Mouse (Mus musculus) skeletal muscle tissue, adult 2 months (tissue): ENCODE measurements around the gene Dlg2.

Source experiments
- DNase-seq: peaks from one replicate; pipeline ENCODE4 v3.0.0-alpha.2; 2012; ENCODE audit warnings: low read depth, low spot score

Dlg2 gene

DNA sequence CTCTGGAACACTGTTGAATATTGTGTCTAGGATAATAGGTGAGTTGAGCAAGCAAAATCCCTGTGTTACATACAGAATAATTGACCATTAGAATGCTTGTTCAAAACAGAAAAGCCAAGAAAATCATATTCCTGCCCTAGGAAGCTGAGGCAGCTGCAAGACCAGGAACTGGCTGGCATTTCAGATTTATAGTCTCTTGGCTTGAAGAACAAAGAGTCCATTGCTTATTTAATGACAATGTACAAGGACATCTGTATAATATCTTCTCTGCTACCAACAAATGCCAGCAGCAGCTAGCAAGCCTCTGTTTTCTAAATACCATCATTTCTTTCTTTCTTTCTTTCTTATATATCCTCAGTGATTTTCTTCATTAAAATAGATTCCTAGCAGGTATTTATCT is 1243.8 kb downstream of the Dlg2 start:
- no peak for DNase-seq

GRCm38 (mm10) chr7:91724397-91724796 is 1247.9 kb downstream of the Dlg2 start:
- no peak for DNase-seq

DNA sequence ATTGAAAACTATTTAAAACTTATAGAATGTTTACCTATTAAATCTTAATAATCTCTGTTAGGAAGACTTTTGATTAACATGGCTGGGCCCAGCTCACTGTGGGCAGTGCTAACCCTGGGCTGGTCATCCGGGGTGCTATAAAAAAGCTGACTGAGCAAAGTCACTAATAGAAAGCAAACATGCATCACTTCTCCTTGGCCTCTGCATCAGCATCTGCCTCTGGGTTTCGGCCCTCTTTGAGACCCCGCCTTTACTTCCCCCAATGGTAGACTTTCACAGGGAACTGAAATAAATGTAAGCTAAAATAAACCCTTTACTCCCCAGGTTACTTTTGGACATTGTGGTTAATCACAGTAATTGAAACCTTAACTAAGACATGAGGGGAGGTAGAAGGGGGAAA is 1264.3 kb downstream of the Dlg2 start:
- DNase-seq = no peak

DNA sequence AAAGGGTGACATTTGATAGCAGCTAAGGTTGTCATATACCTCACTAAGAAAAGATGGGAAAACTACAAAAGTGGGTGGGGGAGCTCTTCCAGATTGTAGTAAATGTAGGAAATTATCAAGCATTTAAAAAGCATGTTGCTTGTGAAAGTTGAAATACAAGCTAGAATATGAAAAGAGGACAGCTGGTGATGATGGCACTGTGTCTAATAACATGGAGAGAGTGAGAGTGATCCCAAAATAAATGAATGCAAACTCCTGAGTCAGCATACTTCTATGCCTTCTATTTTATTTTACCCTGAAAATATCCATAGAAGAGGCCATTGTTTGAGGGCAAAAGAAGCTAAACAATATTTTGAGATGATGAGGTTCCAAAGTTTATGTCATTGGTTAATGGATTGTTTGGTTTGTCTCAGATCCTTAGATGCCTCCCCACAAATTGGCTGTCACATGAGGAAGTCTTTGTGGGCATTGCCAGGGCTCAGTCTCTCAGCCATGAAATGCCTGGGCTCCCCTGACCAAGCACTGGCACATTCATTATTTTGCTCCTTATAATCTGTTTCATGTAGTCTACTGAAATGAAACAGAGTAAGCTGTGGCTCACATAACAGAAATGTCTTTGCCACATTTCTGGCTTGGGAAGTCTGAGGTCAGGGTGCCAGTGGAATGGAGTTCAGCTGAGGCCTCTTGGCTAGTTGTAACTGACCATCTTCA is 1276.8 kb downstream of the Dlg2 start:
- DNase-seq = no peak

DNA sequence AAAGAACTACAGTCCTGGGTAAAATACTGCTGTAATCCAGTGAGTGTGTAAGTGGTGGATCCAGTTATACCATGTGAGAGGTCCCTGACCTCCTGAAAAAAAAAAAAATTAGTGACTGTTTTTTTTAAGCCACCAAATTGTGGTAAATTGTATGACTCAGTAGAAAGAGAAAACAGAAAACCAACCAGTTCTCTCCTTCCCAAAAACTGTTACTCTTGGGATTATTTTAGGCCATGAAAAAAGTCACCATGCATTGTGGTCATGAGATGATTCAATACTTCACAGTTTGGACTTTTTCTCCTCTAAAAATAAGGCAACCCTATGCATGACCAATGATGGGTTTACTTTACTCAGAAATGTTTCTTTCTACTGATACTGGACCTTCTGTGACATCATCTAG is 1291.2 kb downstream of the Dlg2 start:
- no peak for DNase-seq

- DNase-seq = no peak
These were observed 1302.2 kb downstream of the Dlg2 start for GRCm38 (mm10) chr7:91778673-91779072.

GRCm38 (mm10) chr7:91784617-91785016 is 1308.1 kb downstream of the Dlg2 start:
- DNase-seq = no peak

DNA sequence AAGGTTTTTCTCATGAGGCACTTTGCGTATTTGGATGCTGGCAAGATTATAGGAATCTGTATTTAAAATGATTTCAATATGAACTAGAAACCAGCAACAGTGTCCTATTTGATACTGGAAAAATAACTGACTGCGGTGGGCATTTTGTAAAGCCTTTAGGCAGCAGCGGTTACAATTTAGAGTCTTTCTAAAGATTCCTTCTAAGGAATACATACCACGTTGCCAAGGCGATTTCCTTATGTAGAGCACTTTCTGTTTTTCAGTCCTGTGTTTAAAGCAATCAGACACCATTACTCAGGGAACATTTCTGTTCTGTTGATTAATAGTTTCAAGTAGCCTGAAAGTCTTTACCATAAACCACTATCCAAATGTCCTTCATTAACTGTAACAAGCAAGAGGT is 1309.0 kb downstream of the Dlg2 start:
- DNase-seq = no peak

- DNase-seq = no peak
These were observed 1309.4 kb downstream of the Dlg2 start for GRCm38 (mm10) chr7:91785871-91786270.

DNA sequence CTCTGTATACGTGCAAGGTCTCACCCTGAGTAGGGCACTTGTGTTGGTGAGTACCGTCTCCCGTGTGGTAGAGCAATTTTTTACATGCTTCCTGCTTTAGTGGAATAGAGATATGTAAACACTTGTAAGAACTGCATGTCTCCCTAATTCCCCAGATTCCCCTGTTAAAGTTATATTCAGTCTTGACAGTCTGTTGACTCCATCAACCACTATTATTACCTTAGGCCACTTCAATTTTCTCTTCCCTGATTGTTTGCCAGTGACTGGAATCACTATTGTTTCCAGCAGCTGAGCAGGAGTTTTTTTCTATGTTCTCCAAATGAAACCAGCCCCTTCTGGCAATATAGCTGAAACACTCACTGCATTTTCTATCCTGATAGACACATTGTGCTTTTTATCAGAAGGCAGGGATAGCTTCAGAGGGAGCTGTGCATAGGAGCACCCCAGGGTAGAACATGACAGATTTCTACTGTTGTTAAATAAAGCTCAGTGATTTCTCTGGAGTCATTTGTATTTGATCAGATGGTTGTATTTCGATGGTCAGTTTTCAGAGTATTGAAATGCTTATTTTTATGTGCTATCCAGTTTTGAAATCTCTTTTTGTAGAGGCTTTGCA is 1314.6 kb downstream of the Dlg2 start:
- no peak for DNase-seq

- DNase-seq = no peak
These were observed 1330.2 kb downstream of the Dlg2 start for GRCm38 (mm10) chr7:91806632-91807031.

DNA sequence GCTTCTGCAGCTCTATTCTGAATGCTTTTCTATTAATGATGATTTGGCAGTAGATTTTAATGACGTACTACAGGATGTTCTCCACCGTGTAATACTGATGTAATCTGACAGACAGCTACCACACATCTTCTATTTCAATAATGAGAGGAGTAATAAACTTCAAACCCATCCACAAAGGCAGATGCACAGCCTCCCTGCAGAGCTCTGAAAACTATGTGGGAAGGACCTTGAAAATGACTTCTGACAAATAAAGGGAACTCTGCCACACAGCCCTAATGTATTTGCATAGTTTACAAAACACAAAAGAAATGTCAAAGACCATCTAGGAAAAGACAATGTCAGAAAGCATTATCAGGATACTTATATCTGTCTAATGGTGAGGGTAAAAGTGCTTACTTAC is 1334.3 kb downstream of the Dlg2 start:
- DNase-seq = no peak

- DNase-seq = no peak
These were observed 1341.5 kb downstream of the Dlg2 start for GRCm38 (mm10) chr7:91818004-91818403.

DNA sequence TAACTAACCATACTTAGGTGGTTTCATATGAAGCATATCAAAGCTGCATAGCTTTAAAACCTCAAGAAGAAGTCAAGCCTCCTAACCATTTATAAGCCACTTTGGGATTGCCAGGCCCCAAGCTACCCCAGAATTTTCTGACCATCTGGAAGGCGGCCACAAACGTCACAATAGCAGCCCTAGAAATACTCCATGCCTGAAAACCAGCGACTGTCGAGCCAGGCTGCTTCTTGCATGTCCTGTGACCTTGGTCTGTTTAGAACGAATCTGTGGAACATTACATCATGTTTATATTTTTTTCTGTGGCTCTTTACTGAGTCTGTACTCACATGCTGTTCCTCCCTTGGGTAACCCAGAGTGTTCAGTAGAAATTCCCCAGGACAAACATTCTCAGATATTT is 1355.7 kb downstream of the Dlg2 start:
- DNase-seq = no peak

DNA sequence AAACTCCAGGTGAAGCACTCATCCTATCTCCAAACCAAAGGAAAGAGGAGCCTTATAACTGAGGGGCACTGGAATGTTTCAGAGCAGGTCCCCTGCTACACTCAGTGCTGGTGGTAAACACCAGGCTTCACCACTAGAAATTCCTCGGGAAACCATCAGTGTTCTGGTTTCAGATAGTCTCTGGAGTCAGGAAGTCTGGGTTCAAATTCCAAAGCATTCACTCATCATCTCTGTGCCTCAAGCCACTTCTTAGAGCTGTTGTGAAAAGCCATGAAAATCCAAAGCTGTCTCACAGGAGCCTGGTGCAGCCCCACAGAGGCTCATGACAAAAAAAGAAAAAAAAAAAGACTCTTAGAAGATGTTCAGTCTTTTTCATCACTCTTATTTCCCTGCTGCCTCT is 1369.3 kb downstream of the Dlg2 start:
- DNase-seq = no peak

DNA sequence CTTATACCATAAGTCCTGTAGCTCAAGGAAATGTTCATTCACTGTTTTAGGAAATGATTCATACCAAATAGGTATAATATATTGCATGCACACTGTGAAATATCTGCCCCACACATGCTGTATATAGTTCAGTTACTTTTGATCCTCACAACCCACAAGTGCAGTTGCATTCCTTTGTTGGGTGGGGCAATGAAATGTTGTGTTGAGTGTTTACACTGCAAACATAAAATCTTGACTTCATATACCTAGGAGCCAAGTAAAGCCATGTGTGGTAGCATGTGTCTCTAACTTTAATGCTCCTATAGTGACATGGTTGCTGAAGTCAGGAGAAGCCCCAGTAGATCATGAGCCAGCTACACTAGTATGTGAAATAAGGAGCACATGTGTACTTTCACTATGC is 1372.9 kb downstream of the Dlg2 start:
- DNase-seq = no peak

DNA sequence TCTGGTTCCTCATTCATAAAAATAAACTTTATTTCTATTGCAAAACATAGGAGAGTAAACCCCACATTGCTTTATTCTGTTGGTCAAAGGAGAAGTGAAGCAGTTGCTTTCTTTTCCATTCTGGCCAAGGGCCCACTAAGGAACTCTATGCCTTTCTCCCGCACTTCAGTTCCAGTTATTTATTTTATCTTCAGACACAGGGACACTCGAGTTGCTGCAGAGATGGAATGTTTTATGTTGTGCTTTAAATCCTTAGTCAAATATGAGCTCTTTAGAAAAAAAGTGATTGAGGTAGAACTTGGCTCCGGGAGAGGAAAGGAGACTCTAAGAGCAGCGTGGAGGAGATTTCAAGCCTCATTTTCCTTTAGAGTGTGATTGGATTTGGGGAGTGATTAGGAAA is 1377.2 kb downstream of the Dlg2 start:
- DNase-seq = no peak

DNA sequence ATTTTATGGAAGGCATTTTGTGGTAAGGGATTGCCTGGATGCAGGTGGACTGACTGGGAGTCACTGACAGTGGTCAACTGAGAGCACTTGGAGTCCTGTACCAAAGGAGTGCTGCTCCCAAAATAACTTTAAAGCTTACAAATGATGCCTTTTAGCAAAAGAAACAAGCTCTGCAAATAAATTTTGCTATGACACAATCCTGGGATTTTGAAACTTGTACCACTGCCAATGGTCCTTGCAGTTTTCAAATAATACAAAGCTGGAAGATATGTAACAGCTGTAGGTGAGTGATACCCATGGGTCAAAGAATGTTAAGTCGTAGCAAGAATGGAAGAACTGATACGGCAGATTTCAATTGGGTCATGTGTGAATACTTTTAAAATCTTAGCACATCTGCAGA is 1380.5 kb downstream of the Dlg2 start:
- no peak for DNase-seq

DNA sequence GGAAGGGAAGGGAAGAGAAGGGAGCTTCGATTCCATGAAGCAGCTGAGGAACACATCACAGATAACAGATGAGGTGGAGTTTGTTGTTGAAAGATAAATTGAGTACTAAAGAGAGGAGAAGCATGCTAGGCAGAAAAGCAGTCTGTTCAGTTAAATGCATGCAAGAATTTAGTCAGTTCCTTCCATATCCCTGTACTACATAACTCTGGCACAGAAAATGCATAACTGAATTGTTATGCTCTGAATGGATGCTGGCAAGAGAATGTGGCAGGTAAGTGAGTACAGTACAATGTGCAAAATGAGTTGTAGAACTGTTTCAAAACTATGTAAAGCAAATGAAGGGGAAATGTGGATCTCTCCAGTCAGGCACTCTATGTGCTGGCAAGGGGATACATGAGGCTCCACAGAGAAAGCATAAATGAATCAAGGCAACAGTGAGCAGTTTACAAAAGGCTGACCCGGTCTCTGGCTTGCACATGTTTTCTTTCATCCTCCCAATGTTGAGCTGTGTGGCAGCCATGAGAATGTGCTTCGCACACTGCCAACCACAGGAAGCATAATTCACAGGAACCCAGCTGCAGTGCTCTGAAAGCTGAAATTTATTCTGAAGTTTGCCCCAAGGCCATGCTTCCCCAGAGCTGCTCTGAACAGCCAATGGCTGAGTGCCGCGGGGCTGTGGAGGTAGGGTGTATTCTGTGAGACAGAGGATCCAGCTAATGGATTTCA is 1386.5 kb downstream of the Dlg2 start:
- DNase-seq = no peak

GRCm38 (mm10) chr7:91868919-91869318 is 1392.4 kb downstream of the Dlg2 start:
- DNase-seq = no peak

DNA sequence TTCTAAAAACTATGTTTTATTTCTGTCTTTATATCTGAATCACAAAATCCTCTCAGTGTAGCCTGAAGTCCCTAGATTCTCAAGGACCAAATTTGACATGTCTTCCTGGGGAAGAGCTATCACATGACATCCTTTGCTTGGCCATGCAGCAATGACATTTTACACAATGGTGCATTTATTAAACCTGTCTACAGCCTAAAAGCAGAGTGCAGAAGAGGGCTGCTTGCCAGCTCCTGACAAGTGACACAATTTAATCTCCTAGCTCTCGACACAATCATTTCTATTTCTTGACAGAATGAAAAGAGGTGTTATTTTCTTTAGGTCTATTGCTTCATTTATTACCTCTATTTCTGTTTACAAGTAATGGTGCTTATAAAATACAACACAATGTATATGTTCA is 1400.4 kb downstream of the Dlg2 start:
- no peak for DNase-seq

- no peak for DNase-seq
These were observed 1401.3 kb downstream of the Dlg2 start for GRCm38 (mm10) chr7:91877804-91878203.

DNA sequence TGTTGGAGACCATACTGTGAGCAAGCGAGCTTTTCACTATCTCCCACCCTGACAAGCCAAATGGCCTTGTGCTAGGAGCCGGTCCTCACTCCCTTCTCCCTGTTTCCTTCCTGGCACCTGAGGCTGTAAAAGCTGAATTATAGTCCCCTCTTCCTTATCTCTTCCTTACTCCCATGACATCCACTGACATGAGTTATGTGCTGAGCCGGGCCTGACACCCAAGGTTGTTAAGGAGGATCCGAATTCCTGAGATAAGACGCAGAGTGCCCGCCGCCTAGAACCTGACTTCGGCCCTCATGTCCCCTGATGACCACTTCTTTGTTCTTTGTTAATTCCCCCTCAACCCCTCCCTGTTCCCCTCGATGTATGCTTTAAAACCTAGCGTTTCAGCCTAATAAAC is 1409.9 kb downstream of the Dlg2 start:
- DNase-seq = no peak
